Mouse (Mus musculus): Measurements from ENCODE around the gene Gm12248. TPM values are rescaled to one million over a fixed set of nuclear protein-coding genes. Genes with fewer than 3 reads are reported as not detected.

Gm12248 gene
- polyA plus RNA-seq, 1 experiment = 1.6 TPM

DNA sequence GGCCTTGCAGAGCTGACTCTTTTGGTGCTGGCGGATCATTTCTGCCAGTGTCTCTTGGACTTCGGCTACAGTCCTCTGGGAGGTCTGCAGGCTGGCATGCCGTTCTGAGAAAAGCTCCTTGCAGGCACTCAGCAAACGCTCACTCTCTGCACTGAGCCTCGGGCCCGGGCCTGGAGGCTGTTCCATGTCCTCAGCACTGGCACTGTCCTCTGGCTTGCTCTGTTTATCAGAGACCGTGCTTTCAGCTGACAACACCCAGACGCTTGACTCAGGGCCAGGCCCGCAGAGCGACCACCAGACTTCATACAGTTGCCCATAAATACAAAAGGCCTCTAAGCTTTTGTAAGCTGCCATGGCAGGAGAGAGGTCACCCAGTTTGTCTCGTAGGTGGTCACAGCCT, 32.1 kb upstream of the Gm12248 start:
- WGBS = 77% methylated on average over 11 of the region's 11 CpGs
- TF ChIP-seq POLR2A (IDR thresholded peaks at IDR 0.05; ENCODE audit: borderline replicate concordance, extremely low read depth, low read depth, low read length) (no peak), CTCF (IDR thresholded peaks at IDR 0.05; ENCODE audit: insufficient read depth, low read length) (no peak)
- H3K4me1 ChIP-seq (ENCODE audit: control insufficient read depth, insufficient read depth, low read length) = no peaks in the 10 kb centered on the region

DNA sequence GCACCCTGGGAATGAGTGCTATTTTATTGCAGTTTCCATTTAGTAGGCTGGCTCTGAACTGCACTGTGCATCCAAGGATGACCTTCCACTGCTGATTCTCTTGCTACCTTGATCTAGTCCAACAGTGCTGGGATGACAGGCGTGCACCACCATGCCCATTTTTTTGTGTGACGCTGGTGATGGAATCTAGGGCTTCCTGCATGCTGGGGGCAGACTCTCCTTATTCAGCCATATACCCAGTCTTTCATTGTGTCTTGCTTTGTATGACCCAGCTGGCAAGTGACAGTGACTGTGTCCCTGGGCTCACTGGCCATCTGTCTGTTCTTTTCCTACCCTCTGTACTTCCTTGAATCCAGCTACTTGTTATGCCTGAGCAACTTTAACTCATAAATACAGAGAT, 30.8 kb upstream of the Gm12248 start:
- WGBS = 93% methylated on average over 2 of the region's 2 CpGs
- no peaks in the 10 kb centered on the region for H3K4me1 ChIP-seq (ENCODE audit: control insufficient read depth, insufficient read depth, low read length)
- no peak for DNase-seq
- TF ChIP-seq CTCF (IDR thresholded peaks at IDR 0.05; ENCODE audit: insufficient read depth, low read length) = no peak
- TF ChIP-seq POLR2A (IDR thresholded peaks at IDR 0.05; ENCODE audit: borderline replicate concordance, extremely low read depth, low read depth, low read length) = no peak
- H3K4me3 ChIP-seq (replicated peaks; ENCODE audit: extremely low read depth, low read depth, low read length) = no peak overlapping the region

More for the DNA sequence above, 32.1 kb upstream of the Gm12248 start:
- no peak overlapping the region for H3K4me3 ChIP-seq (replicated peaks; ENCODE audit: extremely low read depth, low read depth, low read length)
- DNase-seq = no peak

DNA sequence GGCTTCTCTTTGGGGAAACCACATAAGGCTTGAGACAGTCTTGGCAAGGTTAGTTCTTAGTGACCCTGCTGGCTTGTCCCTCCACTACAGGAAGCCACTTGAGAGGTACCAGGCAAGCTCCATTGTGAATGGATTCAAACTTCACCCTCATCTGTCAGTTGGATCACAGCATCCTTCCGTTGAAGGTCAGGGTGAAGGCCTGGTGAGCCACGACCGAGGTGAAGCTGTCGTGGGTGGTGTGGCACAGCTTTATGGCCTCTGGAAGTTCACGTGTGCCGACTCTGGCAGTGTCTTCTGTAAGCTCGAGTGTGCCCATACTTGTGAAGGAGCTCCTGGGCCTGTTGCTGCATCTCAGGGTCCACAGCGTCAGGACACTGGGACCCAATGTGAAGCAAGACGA, 28.4 kb upstream of the Gm12248 start:
- 91% methylated on average over 9 of the region's 9 CpGs for whole genome bisulfite sequencing
- no peak overlapping the region for H3K4me3 ChIP-seq (replicated peaks; ENCODE audit: extremely low read depth, low read depth, low read length)
- no peaks in the 10 kb centered on the region for H3K4me1 ChIP-seq (ENCODE audit: control insufficient read depth, insufficient read depth, low read length)
- DNase-seq = no peak
- TF ChIP-seq CTCF (IDR thresholded peaks at IDR 0.05; ENCODE audit: insufficient read depth, low read length) (no peak), POLR2A (IDR thresholded peaks at IDR 0.05; ENCODE audit: borderline replicate concordance, extremely low read depth, low read depth, low read length) (no peak)

DNA sequence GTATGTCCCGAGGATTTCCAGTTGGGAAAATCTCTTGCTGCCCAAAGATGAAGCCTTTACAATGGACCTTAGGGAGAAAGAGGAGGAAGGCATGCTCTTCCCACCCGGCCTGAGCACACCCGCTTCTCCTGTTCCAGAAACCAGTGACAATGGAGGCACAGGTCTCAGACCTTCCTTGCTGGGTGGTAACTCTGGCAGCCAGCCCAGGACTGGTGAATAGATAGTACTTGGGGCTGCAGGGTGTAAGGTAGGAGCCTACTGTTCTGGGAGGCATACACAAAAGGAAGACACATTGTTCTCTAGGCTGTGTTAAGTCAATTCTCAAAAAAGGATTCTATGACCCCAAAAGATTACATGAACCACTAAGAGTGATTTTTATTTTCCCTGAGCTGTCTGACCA, 27.7 kb upstream of the Gm12248 start:
- Histone ChIP-seq H3K4me3 (replicated peaks; ENCODE audit: extremely low read depth, low read depth, low read length) (no peak overlapping the region), H3K4me1 (ENCODE audit: control insufficient read depth, insufficient read depth, low read length) (no peaks in the 10 kb centered on the region)
- TF ChIP-seq POLR2A (IDR thresholded peaks at IDR 0.05; ENCODE audit: borderline replicate concordance, extremely low read depth, low read depth, low read length) (no peak), CTCF (IDR thresholded peaks at IDR 0.05; ENCODE audit: insufficient read depth, low read length) (no peak)
- no peak for DNase-seq
- WGBS = 74% methylated on average over 3 of the region's 3 CpGs

DNA sequence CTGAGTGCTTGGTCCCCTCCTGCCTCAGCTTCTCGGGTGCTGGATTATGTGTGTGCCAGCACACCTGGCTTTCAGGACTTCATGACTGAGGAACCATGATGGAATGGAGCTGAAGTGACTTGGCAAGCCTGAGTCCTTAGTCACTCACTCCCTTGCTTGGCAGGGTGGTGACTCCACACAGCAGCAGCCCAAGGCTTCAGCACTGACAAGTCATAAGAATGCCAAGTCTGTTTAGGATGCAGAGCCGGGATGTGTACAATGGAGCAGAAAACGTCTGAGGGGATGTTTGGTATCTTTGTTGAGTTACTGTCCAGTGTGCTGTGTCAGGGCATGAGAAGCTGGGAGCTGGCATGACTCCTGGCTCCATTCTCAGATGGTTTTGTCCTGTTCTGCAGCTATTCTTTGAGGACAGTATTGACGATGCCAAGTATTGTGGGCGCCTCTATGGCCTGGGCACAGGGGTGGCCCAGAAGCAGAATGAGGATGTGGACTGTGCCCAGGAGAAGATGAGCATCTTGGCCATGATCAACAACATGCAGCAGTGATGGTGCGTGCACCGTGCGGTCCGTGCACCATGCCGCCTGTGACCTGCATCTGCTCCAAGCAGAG, 24.2 kb upstream of the Gm12248 start:
- TF ChIP-seq POLR2A (IDR thresholded peaks at IDR 0.05; ENCODE audit: borderline replicate concordance, extremely low read depth, low read depth, low read length) (no peak), CTCF (IDR thresholded peaks at IDR 0.05; ENCODE audit: insufficient read depth, low read length) (no peak)
- 84% methylated on average over 10 of the region's 10 CpGs for WGBS
- H3K4me3 ChIP-seq (replicated peaks; ENCODE audit: extremely low read depth, low read depth, low read length) = no peak overlapping the region
- H3K4me1 ChIP-seq (ENCODE audit: control insufficient read depth, insufficient read depth, low read length) = no peaks in the 10 kb centered on the region
- DNase-seq = no peak

DNA sequence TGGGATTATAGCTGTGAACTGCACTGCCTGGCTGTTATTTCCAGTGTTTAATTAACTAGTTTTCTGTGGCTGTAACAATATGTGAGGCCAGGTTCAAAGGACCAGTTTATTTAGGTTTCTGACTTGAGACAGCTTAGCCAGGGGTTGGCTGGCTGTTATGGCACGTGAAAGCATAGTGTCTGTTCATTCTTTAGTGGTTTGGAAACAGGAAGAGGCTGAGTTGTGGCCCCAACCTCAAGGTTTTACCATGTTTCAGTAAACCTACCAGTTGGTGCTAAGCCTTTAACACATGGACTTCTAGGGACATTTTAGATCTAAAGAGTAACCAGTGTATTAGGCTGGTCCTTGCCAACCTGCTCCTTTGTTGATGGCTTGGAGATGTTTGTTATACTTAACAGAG, 23.6 kb upstream of the Gm12248 start:
- no peak for DNase-seq
- 65% methylated on average over 1 of the region's 1 CpGs for WGBS

DNA sequence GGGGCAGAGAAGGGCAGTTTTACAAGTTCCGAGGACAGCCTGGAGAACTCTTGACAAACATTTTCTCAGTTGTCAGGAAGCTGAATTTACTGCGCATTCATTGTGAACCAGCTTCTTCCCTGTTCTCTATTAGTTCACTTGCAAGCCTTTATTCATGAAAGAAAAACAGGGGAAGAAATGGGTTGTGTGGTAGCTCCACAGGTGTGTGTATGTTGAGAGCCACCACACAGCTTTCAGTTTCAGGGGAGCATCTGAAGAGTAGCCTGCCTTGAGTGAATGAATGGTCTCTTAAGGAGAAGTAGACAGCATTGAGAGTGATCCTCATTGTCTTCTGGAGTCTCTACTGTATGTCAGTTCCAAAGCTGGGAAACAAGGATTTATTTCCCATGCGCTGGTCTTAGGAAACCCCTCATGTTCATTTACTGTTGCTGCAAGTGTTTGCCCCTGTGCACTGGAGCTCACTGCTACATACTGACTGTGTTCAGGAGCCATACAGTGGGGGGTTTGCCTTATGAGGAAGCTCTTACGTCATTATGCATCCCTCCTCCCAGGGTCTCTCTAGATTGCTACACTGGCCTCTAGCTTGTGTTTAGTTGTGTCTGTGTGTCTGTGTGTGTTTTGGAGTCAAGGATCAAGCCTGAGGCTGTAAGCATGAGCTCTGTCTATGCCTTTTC, 14.9 kb upstream of the Gm12248 start:
- WGBS = 69% methylated on average over 4 of the region's 4 CpGs
- no peak for TF ChIP-seq POLR2A (IDR thresholded peaks at IDR 0.05; ENCODE audit: borderline replicate concordance, extremely low read depth, low read depth, low read length)
- TF ChIP-seq CTCF (IDR thresholded peaks at IDR 0.05; ENCODE audit: insufficient read depth, low read length) = no peak
- no peak for DNase-seq

More for the DNA sequence above, 23.6 kb upstream of the Gm12248 start:
- Histone ChIP-seq H3K4me1 (ENCODE audit: control insufficient read depth, insufficient read depth, low read length) (no peaks in the 10 kb centered on the region), H3K4me3 (replicated peaks; ENCODE audit: extremely low read depth, low read depth, low read length) (no peak overlapping the region)
- TF ChIP-seq CTCF (IDR thresholded peaks at IDR 0.05; ENCODE audit: insufficient read depth, low read length) (no peak), POLR2A (IDR thresholded peaks at IDR 0.05; ENCODE audit: borderline replicate concordance, extremely low read depth, low read depth, low read length) (no peak)

DNA sequence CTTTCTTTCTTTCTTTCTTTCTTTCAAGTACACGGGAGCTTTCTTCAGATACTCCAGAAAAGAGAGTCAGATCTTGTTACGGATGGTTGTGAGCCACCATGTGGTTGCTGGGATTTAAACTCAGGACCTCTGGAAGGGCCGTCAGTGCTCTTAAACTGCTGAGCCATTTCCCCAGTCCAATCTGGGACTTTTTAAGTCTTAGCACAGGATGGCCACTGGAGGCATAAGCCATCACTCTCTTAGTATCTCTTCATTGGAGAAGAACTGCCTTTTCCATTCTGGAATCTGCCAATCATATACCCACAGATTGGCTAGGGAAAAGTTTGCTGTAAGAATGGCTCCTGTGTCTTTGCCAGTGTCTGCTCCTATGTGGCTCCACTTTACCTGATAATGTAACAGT, 14.1 kb upstream of the Gm12248 start:
- TF ChIP-seq CTCF (IDR thresholded peaks at IDR 0.05; ENCODE audit: insufficient read depth, low read length) = no peak
- TF ChIP-seq POLR2A (IDR thresholded peaks at IDR 0.05; ENCODE audit: borderline replicate concordance, extremely low read depth, low read depth, low read length) = no peak
- peaks cover 3% of the 10 kb centered on the region for H3K4me1 ChIP-seq (ENCODE audit: control insufficient read depth, insufficient read depth, low read length)
- no peak overlapping the region for H3K4me3 ChIP-seq (replicated peaks; ENCODE audit: extremely low read depth, low read depth, low read length)
- DNase-seq = no peak
- WGBS = 51% methylated on average over 3 of the region's 3 CpGs

More for the DNA sequence above, 14.9 kb upstream of the Gm12248 start:
- Histone ChIP-seq H3K4me3 (replicated peaks; ENCODE audit: extremely low read depth, low read depth, low read length) (no peak overlapping the region), H3K4me1 (ENCODE audit: control insufficient read depth, insufficient read depth, low read length) (peaks cover 3% of the 10 kb centered on the region)

DNA sequence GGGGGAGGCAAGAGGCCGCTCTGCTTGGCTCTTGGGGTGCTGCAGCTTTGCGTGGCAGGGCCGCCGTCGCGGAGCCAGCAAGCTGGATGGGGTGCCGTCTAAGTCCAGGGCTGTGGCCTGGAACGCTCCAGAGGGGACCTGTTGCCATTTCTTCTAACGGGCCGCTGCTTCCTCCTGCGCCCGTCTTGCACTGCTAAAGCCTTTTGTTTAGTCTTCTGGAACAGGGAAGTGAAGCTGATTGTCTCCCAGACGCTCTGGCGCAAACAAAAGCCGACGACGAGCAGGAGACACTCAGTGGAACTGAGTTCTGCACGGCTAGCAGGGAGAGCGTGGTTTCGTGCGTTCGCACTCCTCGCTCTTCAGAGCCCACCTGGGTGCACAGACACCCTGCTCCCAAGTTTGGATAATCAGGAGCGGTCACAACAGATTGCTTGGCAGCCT, 11.4 kb upstream of the Gm12248 start:
- DNase-seq = no peak
- H3K4me1 ChIP-seq (ENCODE audit: control insufficient read depth, insufficient read depth, low read length) = peaks cover 3% of the 10 kb centered on the region
- TF ChIP-seq CTCF (IDR thresholded peaks at IDR 0.05; ENCODE audit: insufficient read depth, low read length) = no peak
- peak; percentile 29; the same call in 1 of the 2 replicates for TF ChIP-seq POLR2A (IDR thresholded peaks at IDR 0.05; ENCODE audit: borderline replicate concordance, extremely low read depth, low read depth, low read length)
- H3K4me3 ChIP-seq (replicated peaks; ENCODE audit: extremely low read depth, low read depth, low read length) = peak overlapping the region; percentile 93
- WGBS = 2% methylated on average over 24 of the region's 24 CpGs

All from lung, adult 2 months (tissue).